Mouse (Mus musculus): ENCODE results near the gene Ivns1abp.

GRCm38 (mm10) chr1:151295486-151295885 lies 48.8 kb upstream of the Ivns1abp start:
- TF ChIP-seq CTCF (IDR thresholded peaks at IDR 0.05; ENCODE audit: low read depth, low read length) (no peak), GATA1 (IDR thresholded peaks at IDR 0.05; ENCODE audit: borderline replicate concordance, low read length) (no peak), GATA2 (IDR thresholded peaks at IDR 0.05; ENCODE audit: borderline replicate concordance, low read depth, low read length) (no peak)

Data from G1E (cell line).